Mouse (Mus musculus) layer of hippocampus, postnatal 36 days (tissue): ENCODE results near the gene Wdr24. TPM values are rescaled to one million over a fixed set of nuclear protein-coding genes. Genes with fewer than 3 reads are reported as not detected.
A peak's percentile ranks its signal among the peaks of the same experiment; 100 is the strongest.
"Not testable (repeated sequence)": the region's sequence is repeated elsewhere in the genome, so short reads cannot be mapped to it uniquely, and the experiment has no call there.

Experiments used
- DNase-seq, 2 experiments: peaks; one replicate each; pipeline ENCODE4 v3.0.0; 2022
- total RNA-seq, 2 experiments: library from RNA; stranded (reverse); gene quantifications; 2 replicates each; pipeline ENCODE4 v1.2.3; 2021

The Wdr24 gene
- total RNA-seq, 2 experiments from 2014 or later, result 25.4 to 27.3 TPM

- DNase-seq, result peak; percentile 92 to 94
Observed at GRCm38 (mm10) chr17:25860832-25861703, 37.6 kb downstream of the Wdr24 start, which contains the start of gene Wdr90. Wdr90 (minus strand) TSS chr17:25861501.

GRCm38 (mm10) chr17:25861704-25862612 is 38.5 kb downstream of the Wdr24 start:
- DNase-seq, result no peak

GRCm38 (mm10) chr17:25863681-25864080 is 40.3 kb downstream of the Wdr24 start:
- no peak for DNase-seq

GRCm38 (mm10) chr17:25864311-25864710 is 40.9 kb downstream of the Wdr24 start:
- DNase-seq, result no peak

GRCm38 (mm10) chr17:25865288-25865687 is 41.9 kb downstream of the Wdr24 start:
- no peak for DNase-seq

- DNase-seq, result no peak
Observed at GRCm38 (mm10) chr17:25866172-25866571, 42.7 kb downstream of the Wdr24 start.

GRCm38 (mm10) chr17:25867509-25867835 is 44.0 kb downstream of the Wdr24 start:
- no peak for DNase-seq

- no peak for DNase-seq
Observed at GRCm38 (mm10) chr17:25867836-25868600, 44.6 kb downstream of the Wdr24 start.

- peak; percentile 81 to 84 for DNase-seq
Observed at GRCm38 (mm10) chr17:25868601-25869191, 45.3 kb downstream of the Wdr24 start, which contains the start of gene Mcrip2. Mcrip2 (minus strand) TSS chr17:25868764.

- no peak for DNase-seq
Observed at GRCm38 (mm10) chr17:25869498-25869897, 46.1 kb downstream of the Wdr24 start.

GRCm38 (mm10) chr17:25869954-25870353 is 46.5 kb downstream of the Wdr24 start:
- no peak for DNase-seq

GRCm38 (mm10) chr17:25871566-25871965 is 48.1 kb downstream of the Wdr24 start:
- not testable (repeated sequence) for DNase-seq

- no peak for DNase-seq
Observed at GRCm38 (mm10) chr17:25872676-25873075, 49.2 kb downstream of the Wdr24 start.

GRCm38 (mm10) chr17:25873405-25874147 is 50.1 kb downstream of the Wdr24 start:
- no peak for DNase-seq

GRCm38 (mm10) chr17:25874148-25874720 is 50.8 kb downstream of the Wdr24 start:
- DNase-seq, result no peak

GRCm38 (mm10) chr17:25874721-25875170 is 51.3 kb downstream of the Wdr24 start, which contains the start of gene Mettl26:
Mettl26 (plus strand) TSS chr17:25875074.
- peak; percentile 96 to 98 for DNase-seq

GRCm38 (mm10) chr17:25875171-25876136 is 52.0 kb downstream of the Wdr24 start:
- peak; percentile 89 to 91 for DNase-seq

- DNase-seq, result no peak
Observed at GRCm38 (mm10) chr17:25876347-25876915, 53.0 kb downstream of the Wdr24 start.

- DNase-seq, result no peak
Observed at GRCm38 (mm10) chr17:25877025-25877424, 53.6 kb downstream of the Wdr24 start.
